Mouse (Mus musculus) embryonic facial prominence, embryonic 14.5 days (tissue): ENCODE data around the gene Rnf223. TPM values are rescaled to one million over a fixed set of nuclear protein-coding genes. Genes with fewer than 3 reads are reported as not detected.
A peak's percentile ranks its signal among the peaks of the same experiment; 100 is the strongest.

Experiments used
- ATAC-seq: fragments of 200-750 bp; cut with Nextera tagmentation; 2 replicates; pipeline ENCODE4 v1.8.0; 2017; ENCODE audit warnings: low read depth, moderate number of reproducible peaks, moderate TSS enrichment
- DNase-seq: peaks from one replicate; pipeline ENCODE4 v3.0.0-alpha.2; 2015; ENCODE audit warnings: low spot score
- H3K27ac ChIP-seq: fragments of 300-500 bp; sonication (generic); replicated peaks from 2 replicates; pipeline ENCODE4 v1.5.1; 2014; ENCODE audit warnings: low read depth, mild to moderate bottlenecking, low read length, moderate library complexity
- H3K27me3 ChIP-seq: fragments of 300-500 bp; sonication (generic); replicated peaks from 2 replicates; pipeline ENCODE4 v1.6.1; 2014; ENCODE audit warnings: low read length; ENCODE audit not compliant: control insufficient read depth, insufficient read depth
- H3K36me3 ChIP-seq: fragments of 300-500 bp; sonication (generic); 2 replicates; pipeline ENCODE4 v1.6.1; 2014; ENCODE audit warnings: low read length, mixed read lengths; ENCODE audit not compliant: control insufficient read depth, insufficient read depth
- H3K4me1 ChIP-seq: fragments of 300-500 bp; sonication (generic); 2 replicates; pipeline ENCODE4 v1.6.1; 2014; ENCODE audit warnings: antibody characterized with exemption, low read length; ENCODE audit not compliant: control insufficient read depth, insufficient read depth
- H3K4me2 ChIP-seq: fragments of 300-500 bp; sonication (generic); 2 replicates; pipeline ENCODE4 v1.6.1; 2014; ENCODE audit warnings: low read depth, mild to moderate bottlenecking, low read length, moderate library complexity, mixed read lengths
- H3K4me3 ChIP-seq: fragments of 300-500 bp; sonication (generic); 2 replicates; pipeline ENCODE4 v1.5.1; 2014; ENCODE audit warnings: low read depth, mild to moderate bottlenecking, low read length
- H3K9ac ChIP-seq: fragments of 300-500 bp; sonication (generic); 2 replicates; pipeline ENCODE4 v1.6.1; 2014; ENCODE audit warnings: low read depth, mild to moderate bottlenecking, low read length, moderate library complexity, mixed read lengths
- H3K9me3 ChIP-seq: fragments of 300-500 bp; sonication (generic); 2 replicates; pipeline ENCODE4 v1.6.1; 2016; ENCODE audit warnings: low read length; ENCODE audit not compliant: control insufficient read depth
- WGBS: fragments of 180-500 bp; shearing (Covaris S2); extraction: QIAGEN DNeasy Blood & Tissue Kit; methylation state at CpG from one replicate; pipeline ENCODE4 v1.1.7; 2014; 5-methylcytosine and 5-hydroxymethylcytosine counted together
- polyA plus RNA-seq: library from polyadenylated mRNA; unstranded; fragments of >200 nt; fragmentation: Nextera tagmentation; extraction: Ambion mirVana; gene quantifications from 2 replicates; pipeline ENCODE4 v1.2.1, GENCODE M21; 2014

The Rnf223 gene
- polyA plus RNA-seq: 0.31 and 0.45 TPM in 2 replicates

DNA sequence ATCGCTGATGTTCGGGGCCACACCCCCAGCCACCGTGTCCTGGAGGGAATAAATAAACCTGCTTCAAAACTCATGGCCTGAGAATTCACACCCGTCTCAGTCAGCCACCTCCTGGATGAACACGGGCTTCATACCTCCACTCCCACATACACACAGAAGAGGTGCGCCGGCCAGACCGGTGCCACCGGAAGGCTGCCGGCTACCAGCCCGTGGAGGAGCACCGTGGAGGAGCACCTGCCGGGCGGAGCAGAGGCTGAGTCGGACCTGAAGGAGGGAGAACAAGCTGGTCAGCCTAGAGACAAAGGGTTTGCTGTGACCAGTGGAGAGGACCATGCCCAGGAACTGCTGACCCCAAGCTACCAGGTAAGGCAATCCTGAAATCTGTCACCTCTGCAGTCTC, at the start of gene Rnf223:
Gene Rnf223, plus strand, starts transcription at position 78 of the 400 bp plus-strand sequence.
- H3K4me3 ChIP-seq: no peak within 1 kb of the TSS
- no peak for ATAC-seq
- H3K4me1 ChIP-seq: no peaks in the 10 kb centered on the region
- DNase-seq: no peak
- no peak within 1 kb of the TSS for H3K27ac ChIP-seq
- H3K9ac ChIP-seq: no peak within 1 kb of the TSS
- H3K27me3 ChIP-seq: no peaks in the 10 kb centered on the region
- WGBS: 81% methylated on average over 15 of the region's 15 CpGs
- no peaks in the 10 kb centered on the region for H3K9me3 ChIP-seq
- peaks cover 11% of the 10 kb centered on the region for H3K36me3 ChIP-seq
- no peak within 1 kb of the TSS for H3K4me2 ChIP-seq

DNA sequence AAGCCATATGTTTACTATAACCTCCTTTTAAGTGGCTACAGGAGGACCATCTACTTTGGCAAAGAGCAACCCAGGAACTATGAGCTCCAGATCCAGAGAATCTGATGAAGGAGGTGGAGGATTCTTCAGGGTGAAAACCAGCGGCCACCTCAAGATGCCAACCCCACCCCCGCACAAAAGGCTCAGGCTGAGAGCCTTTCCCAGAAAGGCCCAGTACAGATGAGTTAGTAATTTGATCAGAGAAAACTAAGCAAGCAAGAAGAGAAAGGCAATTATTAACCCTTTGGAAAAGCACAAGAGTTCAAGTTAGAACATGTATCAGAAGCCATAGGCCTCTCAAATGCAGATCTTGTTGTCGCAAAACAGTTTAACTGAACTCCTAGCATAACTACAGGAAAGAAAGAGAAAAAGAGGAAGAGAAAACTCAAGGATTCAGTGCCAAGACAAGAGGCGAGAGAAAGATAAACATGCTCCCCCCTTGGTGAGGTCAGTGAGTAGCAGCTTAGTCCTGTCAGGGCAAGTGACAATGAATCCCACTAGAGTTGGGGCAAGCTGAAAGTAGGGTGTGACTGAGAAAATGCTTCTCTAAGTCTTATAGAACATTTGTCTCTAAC, 47.6 kb upstream of the Rnf223 start:
- Histone ChIP-seq H3K4me3 (no peak overlapping the region), H3K4me2 (no peak overlapping the region), H3K27me3 (peaks cover 7% of the 10 kb centered on the region; the same call in 1 of the 2 replicates), H3K9ac (no peak overlapping the region), H3K9me3 (no peaks in the 10 kb centered on the region), H3K4me1 (peaks cover 5% of the 10 kb centered on the region; the same call in 1 of the 2 replicates), H3K36me3 (no peaks in the 10 kb centered on the region), H3K27ac (peak overlapping the region; percentile 67; the same call in 1 of the 2 replicates)
- ATAC-seq (no peak; the same call in 1 of the 2 replicates), DNase-seq (no peak)
- WGBS: 48% methylated on average over 4 of the region's 4 CpGs

DNA sequence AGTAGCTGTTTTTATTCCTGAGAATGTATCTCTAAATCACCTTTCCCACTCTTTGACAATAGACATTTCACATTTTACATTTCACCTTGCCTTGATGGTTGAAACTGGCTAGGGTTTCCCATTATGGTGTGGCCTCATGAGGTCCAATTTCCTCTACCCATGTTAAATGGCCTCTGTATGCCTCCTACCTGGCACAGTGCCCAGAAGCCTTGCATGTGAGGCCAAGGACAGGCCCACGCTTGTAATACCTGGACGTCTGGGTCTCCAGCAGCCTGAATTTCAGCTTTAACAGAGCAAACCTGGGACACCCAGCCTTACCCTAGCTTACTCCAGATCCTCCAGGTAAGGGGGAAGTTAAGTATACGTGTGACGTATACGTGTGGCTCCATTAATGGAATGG, 47.0 kb upstream of the Rnf223 start:
- ATAC-seq: peak; percentile 87
- Histone ChIP-seq H3K4me2 (no peak overlapping the region), H3K27ac (peak overlapping the region; percentile 67; the same call in 1 of the 2 replicates)

DNA sequence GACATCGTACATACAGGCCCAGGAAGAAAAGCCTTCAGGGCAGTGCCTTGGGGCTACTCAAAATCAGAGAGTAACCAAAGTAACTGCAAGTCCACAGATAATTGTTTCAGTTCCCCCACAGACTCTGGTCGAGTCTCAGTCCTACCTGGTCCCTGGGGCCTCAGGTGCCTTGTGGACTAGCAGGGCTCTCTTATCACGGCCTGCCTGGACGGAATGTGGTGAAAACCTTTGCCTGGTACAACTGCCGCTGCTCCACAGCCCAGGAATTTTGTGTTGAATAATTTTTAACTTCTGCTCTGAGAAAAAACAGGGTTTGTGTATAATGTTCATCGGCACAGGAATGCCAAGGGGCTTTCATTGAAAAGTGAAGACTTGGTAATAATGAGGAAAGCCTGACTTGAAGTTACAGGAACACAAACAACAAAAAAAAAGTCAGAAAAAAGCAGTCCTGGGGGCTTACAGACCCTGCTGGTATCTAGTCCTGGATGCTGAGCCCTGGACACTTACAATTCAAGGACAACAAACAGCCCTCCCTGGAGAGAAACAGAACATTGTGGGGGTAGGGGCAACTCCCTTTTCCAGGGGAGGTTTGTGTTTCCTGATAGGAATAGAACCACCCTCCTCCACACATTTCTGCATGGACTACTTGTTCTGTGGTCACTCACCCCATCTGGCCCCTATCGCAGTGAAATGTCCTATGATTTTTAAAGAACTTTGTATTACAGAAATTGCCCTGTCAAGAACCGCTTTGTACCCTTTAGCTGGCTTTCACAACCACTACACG, 46.0 kb upstream of the Rnf223 start:
- Histone ChIP-seq H3K4me1 (peaks cover 4% of the 10 kb centered on the region; the same call in 1 of the 2 replicates), H3K4me2 (no peak overlapping the region), H3K27me3 (no peaks in the 10 kb centered on the region), H3K36me3 (no peaks in the 10 kb centered on the region), H3K4me3 (no peak overlapping the region), H3K9ac (no peak overlapping the region), H3K27ac (peak overlapping the region; percentile 67; the same call in 1 of the 2 replicates), H3K9me3 (no peaks in the 10 kb centered on the region)
- WGBS: 65% methylated on average over 9 of the region's 9 CpGs
- ATAC-seq (no peak), DNase-seq (no peak)

More for the DNA sequence above, 47.0 kb upstream of the Rnf223 start:
- H3K4me1 ChIP-seq: peaks cover 4% of the 10 kb centered on the region; the same call in 1 of the 2 replicates
- 52% methylated on average over 5 of the region's 5 CpGs for WGBS
- no peaks in the 10 kb centered on the region for H3K9me3 ChIP-seq
- no peak overlapping the region for H3K4me3 ChIP-seq
- H3K36me3 ChIP-seq: no peaks in the 10 kb centered on the region
- H3K9ac ChIP-seq: no peak overlapping the region
- peaks cover 1% of the 10 kb centered on the region; the same call in 1 of the 2 replicates for H3K27me3 ChIP-seq
- DNase-seq: peak; percentile 88

DNA sequence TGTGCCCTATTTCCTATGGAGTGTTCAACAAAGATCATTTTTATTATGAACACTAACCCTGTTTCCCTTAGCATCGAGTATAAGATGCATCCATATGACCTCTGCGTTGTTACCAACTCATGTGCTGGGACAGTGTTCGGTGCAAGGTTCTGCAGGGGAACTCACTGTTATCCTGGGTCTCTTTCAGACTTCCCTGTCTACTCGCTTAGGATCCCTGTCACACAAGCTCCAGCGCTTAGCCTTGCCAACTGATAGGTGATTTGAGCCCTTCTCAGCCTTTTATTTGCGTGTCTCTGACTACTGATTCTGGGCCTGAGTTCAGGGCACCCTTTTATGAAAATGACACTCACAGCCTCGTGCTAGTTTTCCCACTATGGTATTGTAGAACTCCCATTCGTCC, 45.1 kb upstream of the Rnf223 start:
- Histone ChIP-seq H3K9me3 (no peaks in the 10 kb centered on the region), H3K4me2 (no peak overlapping the region), H3K36me3 (no peaks in the 10 kb centered on the region), H3K27ac (no peak overlapping the region), H3K4me1 (peaks cover 4% of the 10 kb centered on the region; the same call in 1 of the 2 replicates), H3K9ac (no peak overlapping the region), H3K27me3 (no peaks in the 10 kb centered on the region), H3K4me3 (no peak overlapping the region)
- WGBS: 82% methylated on average over 8 of the region's 8 CpGs
- no peak for DNase-seq
- ATAC-seq: no peak

DNA sequence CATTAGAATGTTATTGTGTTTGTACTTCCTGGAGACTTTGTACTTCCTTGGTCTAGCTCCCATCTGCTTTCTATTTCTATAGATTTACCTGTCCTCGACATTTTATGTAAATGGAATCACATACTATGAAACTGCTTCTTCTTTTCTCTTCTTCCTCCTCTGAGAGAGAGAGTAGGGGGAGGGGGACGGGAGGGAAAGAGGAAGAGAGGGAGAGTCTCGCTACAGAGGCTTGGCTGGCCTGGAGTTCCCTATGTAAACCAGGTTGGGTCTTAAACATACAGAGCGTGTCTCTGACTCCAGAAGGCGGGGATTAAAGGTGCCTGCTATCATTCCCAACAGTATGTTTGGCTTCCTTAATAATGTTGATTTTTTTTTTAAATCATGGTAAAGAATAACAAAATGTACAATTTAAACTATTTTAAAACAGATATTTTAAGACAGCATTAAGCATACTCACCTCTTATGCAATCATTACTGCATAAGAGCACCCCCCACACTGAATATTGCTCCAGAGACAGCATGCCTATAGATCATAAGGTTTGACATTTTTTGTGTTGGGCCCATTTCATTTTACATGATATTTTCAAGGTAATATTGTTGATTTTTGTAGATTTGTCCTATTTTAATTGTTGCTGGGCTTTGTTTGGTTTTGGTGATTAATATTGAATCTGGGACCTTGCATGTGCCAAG, 42.8 kb upstream of the Rnf223 start:
- no peak overlapping the region for H3K27ac ChIP-seq
- no peaks in the 10 kb centered on the region for H3K36me3 ChIP-seq
- 33% methylated on average over 5 of the region's 5 CpGs for WGBS
- H3K4me2 ChIP-seq: no peak overlapping the region
- peaks cover 4% of the 10 kb centered on the region; the same call in 1 of the 2 replicates for H3K4me1 ChIP-seq
- no peak overlapping the region for H3K4me3 ChIP-seq
- ATAC-seq: no peak
- no peak for DNase-seq
- no peaks in the 10 kb centered on the region for H3K9me3 ChIP-seq
- no peak overlapping the region for H3K9ac ChIP-seq
- H3K27me3 ChIP-seq: no peaks in the 10 kb centered on the region

DNA sequence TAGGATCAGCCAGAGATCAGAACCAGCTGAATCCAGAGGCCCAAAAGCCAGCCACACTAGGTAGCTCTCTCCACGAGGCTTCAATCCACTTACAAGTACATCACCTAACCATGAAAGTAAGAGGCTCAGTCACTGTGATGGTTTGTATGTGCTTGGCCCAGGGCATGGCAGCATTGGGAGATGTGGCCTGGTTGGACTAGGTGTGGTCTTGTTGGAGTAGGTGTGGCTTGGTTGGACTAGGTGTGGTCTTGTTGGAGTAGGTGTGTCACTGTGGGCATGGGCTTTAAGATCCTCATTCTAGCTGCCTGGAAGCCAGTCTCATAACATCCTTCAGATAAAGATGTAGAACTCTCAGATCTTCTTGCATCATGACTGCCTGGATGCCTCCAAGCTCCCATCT, 39.1 kb upstream of the Rnf223 start:
- WGBS: 75% methylated on average over 1 of the region's 1 CpGs
- Histone ChIP-seq H3K4me3 (no peak overlapping the region), H3K9me3 (no peaks in the 10 kb centered on the region), H3K36me3 (no peaks in the 10 kb centered on the region), H3K9ac (no peak overlapping the region), H3K27ac (no peak overlapping the region), H3K4me1 (no peaks in the 10 kb centered on the region), H3K27me3 (no peaks in the 10 kb centered on the region), H3K4me2 (no peak overlapping the region)
- ATAC-seq (no peak), DNase-seq (no peak)

DNA sequence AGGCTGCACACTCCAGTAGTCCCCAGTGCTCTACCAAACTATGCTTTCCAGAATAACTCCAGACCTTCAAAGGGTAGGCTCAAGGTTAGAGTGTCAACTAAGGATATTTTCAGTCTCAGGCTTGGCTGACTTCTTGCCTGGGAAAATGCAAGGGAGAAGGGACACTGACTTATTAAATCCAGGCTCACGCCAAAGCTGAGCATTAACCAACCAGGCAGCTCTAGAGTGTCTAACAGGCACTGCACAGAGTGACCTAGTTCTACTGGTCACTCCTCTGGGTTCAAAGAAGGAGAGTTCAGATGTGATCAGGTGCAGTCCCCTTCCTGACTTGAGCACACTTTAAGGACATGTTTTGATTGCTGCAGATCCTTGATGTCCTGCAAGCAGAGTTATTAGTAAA, 37.5 kb upstream of the Rnf223 start:
- H3K9me3 ChIP-seq: no peaks in the 10 kb centered on the region
- no peak for DNase-seq
- 89% methylated on average over 1 of the region's 1 CpGs for WGBS
- no peak overlapping the region for H3K4me2 ChIP-seq
- H3K27me3 ChIP-seq: no peaks in the 10 kb centered on the region
- H3K9ac ChIP-seq: no peak overlapping the region
- H3K4me3 ChIP-seq: no peak overlapping the region
- no peak overlapping the region for H3K27ac ChIP-seq
- no peaks in the 10 kb centered on the region for H3K36me3 ChIP-seq
- H3K4me1 ChIP-seq: no peaks in the 10 kb centered on the region
- no peak for ATAC-seq
